Mouse (Mus musculus) ovary, adult 18-20 months (tissue): ENCODE measurements around the gene Eef1akmt3.
"Not testable (repeated sequence)": the region's sequence is repeated elsewhere in the genome, so short reads cannot be mapped to it uniquely, and the experiment has no call there.

Experiments
- DNase-seq: peaks from one replicate; pipeline ENCODE4 v3.0.0; 2022; ENCODE audit warnings: low spot score, mixed read lengths

Eef1akmt3 gene

DNA sequence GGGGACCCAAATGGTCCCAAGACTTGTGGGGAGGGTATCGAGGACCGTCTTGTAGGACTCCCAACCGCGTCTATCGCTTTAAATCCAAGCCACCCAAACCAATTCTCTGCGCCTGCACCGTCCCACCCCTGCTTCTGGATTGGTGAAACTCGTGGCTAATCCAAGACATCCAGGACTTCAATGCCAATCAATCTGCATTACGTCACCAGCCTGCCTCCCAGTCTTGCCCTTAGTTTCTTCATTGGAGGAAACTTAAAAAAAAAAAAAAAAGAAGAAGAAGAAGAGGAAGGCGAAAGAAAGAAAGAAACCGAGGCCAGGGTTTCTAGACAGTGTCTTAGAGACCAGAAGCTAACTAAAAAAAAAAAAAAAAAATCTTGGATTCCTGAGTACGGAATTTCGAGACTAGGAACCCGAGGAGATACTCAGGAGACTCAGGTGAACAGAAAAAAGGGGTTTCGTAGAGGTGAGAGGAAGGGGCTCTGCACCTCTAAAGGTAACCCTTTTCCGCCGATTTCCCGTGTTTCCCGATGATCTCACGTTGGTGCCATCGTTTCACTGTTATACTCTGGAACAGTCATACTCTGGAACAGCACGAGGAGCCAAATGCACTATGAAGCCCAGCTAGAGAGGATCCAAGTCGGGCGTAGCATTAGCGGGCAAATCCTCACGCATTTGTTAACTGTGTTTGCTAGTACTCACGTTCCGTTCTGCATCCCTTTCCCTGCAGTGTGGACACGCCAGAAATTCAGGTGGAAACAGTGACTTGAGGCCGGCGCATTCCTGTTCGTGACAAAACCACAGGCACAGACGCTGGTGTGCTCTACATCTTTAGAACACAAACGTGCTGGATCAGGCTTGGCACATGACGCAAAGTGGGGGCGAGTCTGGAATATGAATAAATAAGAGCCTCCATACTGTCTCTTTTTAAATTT is 29.1 kb upstream of the Eef1akmt3 start, which contains the start of gene Tspan31:
Tspan31 (minus strand) TSS at position 75 of the 932 bp plus-strand sequence.
- DNase-seq: peak; percentile 92

DNA sequence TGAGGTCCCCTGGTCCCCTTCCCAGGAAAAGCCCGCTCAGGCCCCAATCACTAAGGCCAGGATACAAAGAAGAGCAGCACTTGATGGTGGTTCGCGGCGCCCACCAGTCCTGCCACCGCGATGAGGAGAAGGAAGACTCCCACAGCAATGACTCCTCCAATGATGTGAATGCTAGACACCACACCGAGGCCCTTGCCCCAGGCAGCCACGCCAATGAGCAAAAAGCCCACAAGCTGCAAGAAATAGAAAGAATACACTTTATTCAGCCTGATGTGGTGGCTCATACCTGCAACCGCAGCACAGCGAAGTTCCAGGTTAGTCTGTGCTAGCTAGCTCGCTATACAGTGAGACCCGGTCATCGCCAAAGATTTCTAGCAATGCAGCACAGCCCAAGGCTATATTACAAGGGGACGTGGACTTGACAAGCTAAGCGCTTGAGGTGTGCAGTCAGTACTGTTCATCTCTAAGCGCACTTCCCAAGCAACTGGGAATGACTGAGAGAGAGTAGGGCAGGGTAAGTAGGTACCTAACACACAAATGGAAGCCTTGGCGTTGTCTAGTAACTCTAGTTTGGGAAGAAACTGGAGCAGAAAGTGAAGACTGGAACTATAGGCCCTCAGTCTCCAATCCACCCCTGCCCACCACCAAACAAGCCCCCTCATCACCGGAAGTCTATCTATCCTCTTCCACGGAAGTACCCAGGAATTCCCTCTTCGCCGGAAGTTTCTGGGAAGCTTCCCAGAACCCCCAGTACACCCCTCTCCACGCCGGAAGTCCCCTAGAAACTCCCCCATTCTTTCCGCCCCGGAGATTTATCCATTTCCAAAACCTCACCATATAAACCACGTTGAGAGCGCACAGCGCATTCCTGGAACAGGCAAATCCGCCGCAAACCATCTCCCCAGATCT is 28.2 kb upstream of the Eef1akmt3 start:
- no peak for DNase-seq

DNA sequence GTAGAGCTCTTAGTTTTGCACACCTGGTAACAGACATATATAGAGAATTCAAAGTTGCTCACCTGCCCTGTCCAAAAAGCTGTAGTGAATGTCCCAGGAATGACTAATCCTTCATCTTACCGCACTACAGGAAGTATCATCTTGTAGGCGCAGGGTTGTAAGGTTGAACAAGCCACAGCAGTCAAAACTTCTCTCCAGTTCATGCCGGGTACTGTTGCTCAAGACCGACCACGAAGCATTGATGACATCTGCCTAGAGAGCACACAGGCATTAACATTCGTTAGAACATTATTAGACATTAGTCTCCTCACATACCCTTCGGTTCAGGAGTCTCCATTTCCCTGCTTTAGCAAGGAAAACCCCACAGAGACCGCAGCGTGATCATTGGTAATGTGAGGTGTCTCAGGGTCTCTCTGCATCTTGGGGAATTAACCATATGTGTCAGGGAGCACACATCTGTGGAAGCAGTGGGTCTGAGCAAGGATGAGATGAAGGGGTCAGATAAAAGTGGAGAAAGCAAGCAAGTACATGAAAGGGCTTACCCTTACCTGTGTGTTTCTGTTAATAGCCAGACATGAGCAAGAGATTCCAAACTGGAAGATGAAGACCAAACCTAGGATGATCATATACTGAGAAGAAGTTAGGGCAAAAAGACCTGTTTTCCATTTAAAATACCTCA is 27.2 kb upstream of the Eef1akmt3 start:
- no peak for DNase-seq

DNA sequence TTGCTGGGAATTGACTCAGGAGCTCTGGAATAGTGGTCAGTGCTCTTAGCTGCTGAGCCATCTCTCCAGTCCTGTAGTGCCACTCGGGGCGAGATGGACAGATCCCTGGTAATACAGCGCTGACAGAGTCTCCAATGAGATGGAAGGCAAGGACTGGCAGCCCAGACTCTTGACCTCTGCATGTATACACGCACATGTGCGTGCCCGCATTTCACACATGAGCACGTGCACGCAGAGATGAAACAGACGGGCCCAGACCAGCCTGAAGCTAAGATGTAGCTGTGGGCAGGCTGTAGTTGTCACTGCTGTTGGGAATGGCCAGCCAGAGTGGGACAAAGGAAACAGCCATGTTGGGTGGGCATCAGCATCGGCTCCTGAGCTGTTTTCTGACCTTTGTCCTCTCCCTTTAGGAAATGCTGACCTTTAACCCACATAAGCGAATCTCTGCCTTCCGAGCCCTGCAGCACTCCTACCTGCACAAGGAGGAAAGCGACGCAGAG is 25.3 kb upstream of the Eef1akmt3 start:
- no peak for DNase-seq

DNA sequence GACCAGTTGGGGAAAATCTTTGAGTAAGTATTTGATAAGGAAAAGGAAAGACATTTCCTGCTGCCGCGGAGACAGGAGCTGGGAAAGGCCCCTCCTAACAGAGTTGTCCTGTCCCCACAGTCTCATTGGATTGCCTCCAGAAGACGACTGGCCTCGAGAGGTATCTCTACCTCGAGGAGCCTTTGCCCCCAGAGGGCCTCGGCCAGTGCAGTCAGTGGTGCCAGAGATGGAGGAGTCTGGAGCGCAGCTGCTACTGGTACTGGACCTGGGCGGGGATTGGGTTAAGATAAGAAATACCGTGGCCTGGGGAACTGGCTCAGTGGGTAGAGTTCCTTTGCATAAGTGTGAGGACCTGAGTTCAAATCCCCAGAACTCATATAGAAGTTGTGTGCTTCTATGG is 24.7 kb upstream of the Eef1akmt3 start:
- DNase-seq: no peak

DNA sequence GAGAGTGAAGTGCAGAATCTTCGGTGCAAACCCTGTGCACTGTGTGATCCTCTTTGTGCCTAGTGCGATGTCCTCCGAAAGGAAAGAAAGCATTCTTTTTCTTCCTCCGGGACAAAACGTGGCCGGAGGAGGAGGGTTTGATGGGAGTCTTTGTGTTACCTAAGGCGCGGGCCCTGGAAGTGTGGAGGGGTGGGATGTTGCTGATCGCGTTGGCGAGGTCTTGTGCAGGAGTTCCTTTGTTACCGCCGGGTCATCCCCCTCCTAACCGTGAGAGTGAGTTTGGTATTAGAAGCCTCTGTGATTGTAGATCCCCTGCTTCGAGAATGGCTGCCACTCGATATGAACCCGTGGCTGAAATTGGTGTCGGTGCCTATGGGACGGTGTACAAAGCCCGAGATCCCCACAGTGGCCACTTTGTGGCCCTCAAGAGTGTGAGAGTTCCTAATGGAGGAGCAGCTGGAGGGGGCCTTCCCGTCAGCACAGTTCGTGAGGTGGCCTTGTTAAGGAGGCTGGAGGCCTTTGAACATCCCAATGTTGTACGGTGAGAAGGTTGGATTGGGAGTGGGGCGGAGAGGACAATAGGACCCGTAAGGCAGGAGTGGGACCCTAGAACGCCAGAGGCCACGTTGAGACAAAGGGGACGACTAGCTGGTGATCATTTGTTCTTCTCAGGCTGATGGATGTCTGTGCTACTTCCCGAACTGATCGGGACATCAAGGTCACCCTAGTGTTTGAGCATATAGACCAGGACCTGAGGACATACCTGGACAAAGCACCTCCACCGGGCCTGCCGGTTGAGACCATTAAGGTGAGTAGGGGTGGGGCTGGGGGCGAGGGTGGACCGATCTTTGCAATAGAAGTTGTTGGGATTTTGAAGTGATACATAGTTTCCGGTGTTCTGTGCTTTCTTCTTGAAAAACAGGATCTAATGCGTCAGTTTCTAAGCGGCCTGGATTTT is 22.9 kb upstream of the Eef1akmt3 start:
- DNase-seq: no peak

DNA sequence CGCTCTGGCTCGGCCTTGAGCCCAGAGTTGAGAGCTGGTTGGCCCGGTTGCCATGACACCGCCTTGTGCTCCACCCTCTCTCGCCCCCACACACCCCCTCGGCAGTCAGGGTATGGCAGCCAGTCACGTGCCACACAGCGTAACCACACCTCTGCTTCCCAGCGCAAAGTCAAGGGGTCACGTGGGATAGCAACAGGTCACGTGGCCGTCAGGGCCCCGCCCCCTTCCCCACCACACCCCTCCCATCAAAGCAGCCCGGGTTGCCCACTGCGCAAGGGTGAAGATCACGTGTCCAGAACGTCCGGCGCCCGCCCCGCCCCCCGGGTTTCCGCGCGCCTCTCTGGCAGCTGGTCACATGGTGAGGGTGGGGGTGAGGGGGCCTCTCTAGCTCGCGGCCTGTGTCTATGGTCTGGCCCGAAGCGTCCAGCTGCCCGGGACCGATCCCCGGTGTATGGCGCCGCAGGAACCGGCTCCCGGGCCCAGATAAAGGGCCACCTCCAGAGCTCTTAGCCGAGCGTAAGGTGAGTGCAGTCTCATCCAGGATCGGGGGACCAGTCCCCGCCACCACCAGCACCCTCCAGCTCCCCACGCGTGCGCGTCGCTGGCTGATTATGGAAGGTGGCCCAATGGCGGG is 22.0 kb upstream of the Eef1akmt3 start, which contains the start of gene Cdk4:
Cdk4 (plus strand) TSS at position 296 of the 634 bp plus-strand sequence.
- peak; percentile 98 for DNase-seq

DNA sequence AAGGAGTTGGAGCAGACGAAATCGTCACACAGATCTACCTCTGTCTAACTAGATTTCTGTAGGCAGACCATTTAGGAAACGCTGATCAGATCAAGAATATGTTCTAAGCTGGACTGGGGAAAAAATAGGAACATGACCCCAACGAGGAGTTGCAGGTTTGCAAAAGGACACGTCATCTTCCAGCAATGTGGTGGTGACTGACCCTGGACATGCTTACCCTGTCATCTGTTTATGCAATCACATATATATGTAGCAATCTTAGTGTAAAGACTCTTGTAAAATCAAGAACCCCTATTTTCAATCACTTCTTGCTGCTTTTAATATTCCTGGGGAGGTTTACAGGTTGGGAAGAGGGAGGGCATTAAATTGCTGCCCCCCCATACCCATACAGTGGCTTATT is 21.2 kb upstream of the Eef1akmt3 start:
- DNase-seq: no peak

DNA sequence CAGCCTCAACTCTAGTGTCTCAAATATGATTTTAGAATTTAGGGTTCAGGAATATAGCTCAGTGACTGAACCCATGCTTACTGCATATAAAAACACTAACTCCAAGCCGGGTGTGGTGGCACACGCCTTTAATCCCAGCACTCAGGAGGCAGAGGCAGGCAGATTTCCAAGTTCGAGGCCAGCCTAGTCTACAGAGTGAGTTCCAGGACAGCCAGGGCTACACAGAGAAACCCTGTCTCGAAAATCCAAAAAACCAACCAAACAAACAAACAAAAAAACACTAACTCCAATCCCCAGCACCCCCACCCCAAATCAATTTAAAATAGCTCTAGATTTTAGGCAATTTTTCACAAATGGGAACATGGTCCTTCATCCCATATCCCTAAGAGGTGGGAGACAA is 20.8 kb upstream of the Eef1akmt3 start:
- not testable (repeated sequence) for DNase-seq

DNA sequence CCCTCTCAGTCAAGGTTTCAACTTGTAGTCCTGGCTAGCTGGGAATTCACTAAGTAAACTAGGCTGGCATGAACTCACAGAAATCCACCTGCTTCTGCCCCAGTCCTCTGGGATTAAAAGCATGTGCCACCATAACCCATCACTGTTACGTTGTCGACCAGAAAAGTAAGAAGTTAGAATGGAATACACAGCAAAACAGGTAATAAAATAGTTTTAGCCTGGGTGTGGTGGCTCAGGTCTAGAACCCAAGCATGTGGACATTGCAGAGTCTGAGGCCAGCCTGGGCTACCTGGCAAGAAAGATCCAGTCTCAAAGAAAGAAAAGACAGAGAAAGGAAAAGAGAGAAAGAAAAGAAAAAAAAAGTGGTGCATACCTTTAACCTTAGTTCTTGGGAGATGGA is 20.2 kb upstream of the Eef1akmt3 start:
- DNase-seq: no peak

DNA sequence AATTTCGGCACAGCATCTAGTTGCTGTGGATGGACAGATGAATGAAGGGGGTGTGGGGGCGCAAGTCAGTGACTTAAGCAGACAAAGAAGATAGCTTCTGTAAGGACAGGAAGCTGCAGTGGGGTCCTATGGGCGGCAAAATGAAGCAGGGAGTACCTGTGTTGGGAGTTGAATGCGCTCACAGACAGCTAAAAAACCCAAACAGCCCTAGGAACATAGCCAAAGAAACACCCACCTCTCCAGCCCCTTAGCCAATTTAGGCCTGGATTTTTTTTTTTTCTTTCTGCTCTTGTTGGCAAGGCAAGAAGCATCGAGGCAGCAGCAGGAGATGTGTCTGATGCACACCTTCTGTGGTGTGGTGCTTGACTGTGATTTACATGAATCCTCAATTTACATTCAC is 19.8 kb upstream of the Eef1akmt3 start:
- no peak for DNase-seq

DNA sequence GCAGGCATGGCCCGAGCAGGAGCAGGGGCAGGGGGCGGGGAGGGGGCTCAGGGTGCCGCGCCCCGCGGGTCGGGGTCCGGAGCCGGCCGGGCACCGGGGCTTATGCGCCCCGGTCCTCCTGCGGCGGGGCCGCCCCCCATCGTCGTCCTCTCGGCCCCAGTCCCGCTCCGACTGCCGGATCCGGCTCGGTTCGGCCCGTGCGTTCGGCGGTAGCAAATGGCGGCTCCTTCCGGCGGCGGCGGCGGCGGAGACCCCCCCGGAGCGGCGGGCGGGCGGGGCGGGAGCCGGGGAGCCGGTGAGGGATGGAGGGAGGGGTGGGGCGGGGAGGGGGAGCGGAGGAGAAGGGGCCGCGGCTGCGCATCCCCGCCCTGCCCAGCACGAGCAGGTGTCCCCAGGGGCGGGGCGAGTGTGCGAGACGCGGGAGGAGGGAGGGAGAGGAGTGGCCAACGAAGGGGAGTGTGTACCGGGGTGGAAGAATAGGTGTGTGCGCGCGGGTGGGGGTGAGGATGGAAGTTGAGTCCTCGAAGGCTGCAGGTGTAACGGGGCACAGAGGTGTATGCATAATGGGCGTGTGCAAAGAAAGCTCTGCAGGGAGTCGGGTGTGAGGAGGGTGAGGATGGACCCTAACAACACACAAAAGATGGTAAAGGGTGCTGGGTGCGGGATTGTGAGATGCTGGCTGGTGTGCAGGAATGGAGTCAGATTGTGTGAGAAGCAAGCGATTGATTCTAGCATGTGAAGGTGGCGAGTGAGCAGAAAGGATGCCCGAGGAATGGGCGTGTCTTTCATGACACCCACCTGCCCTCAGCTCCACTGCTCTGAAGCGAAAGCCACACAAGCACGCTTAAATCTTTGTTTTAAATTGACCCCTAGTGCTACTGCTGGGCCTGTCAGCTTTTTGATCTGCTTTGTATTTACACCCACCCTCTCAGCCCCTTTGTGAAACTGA is 18.9 kb upstream of the Eef1akmt3 start, which contains the start of gene March9:
March9 (minus strand) TSS at position 217 of the 949 bp plus-strand sequence.
- peak; percentile 71 for DNase-seq

DNA sequence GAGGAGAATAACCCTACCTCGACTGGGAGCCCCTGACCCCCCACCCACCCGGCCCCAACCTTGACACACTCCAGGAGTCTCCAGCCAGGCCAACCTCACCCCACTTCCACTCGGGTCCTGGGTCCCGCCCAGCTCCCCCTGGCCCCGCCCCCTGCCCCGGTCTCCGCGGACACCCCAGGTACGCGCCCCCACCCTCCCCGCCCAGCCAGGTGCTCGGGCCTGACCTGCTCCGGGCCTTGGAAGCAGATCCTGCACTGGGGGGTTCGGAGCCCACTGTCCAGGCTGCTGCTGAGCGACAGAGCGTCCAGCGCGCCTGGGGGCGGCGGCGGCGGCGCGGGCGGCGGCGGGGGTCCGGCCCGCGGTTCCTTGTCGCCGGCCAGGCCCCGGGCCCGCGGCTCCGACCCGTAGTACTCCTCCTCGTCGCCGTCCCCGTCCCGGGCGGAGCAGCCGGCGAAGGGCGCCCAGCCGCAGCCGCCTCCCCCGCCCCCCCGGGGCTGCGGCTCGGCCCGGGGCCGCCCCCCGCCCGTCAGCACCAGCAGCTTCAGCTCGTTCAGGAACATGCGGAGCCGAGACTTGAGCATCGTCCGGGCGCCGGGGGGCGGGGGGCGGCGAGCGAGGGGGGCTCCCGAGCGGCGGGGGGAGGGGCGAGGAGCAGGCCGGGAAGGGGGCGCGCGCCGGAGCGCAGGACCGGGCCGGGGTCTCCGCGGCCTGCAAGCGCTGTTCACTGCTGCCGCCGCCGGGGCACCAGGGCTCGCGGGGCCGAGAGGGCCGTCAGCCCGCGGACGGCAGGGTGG is 18.1 kb upstream of the Eef1akmt3 start:
- no peak for DNase-seq

DNA sequence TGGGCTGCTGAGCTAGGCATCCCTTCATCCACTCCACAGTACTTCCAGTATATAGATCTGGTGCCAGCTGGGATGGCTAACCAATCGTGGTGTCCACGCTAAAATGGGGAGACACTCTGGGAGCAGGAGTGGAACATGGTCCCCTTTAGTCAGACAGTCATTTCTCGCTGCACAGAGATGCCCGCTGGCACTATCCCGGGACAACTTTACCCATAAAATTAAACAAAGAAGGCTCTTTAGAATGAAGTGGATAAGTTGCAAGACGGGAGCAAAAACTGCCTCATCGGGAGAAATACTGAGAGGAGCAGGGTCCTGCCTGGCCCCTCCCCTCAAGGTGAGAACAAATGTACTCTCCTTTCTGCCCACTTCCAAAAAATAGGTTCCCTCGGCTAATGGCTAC is 17.4 kb upstream of the Eef1akmt3 start:
- no peak for DNase-seq

DNA sequence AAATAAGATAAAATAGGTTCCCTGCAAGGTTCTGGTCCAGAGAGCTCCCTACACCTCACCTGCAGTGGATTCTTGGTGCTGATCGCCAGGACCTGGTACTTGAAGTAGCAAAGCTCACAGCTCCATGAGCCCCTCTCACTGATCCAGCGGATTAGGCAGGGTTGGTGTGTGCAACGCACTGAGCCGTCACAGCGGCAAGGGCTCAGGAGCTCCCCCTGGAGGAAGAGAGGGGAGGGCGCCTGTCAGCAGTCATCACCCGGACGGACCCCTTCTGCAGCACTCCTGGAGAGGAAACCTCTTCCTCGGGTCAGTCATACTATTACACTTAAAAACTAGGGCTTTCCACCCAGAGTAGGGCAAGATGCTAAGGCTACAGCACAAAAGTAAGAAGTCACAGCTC is 16.8 kb upstream of the Eef1akmt3 start:
- peak; percentile 48 for DNase-seq

DNA sequence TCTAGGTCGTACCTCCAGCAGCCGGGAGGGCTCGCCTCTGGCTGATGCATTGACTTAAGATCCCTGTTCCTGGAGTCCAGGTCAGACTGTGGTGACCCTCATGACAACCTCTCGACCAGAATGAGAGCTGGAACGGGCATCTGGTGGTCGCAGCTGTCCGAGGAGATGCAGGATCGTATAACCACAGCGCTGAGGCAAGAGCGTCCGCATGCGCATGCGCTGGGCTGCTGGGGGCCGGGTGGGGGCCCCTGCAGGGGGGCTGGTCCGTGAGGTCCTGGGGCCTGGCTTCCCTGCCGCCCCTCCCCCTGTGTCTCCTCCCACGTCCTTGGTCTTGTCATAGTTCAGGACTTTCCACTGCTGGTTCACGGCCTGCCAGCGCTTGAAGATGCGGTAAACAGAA is 15.2 kb upstream of the Eef1akmt3 start:
- no peak for DNase-seq

DNA sequence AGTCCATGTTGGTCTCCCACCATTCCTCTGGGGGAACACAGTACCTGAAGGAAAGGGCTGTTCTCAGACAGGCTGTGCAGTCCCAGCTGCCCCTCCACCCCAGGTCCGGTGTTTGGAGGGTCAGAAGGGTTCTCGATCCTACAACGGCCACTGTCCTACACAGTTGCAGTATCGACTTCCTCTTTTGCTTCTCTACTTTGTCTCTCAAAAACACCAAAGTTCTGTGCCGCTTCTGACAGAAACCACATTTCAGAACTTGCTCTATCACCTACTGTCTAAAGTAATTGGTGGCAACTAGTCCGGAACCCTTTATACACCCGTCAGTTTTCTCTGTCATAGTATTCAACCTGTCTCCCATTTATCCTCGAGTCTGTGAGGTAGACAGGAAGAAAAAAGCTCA is 14.1 kb upstream of the Eef1akmt3 start:
- DNase-seq: no peak

DNA sequence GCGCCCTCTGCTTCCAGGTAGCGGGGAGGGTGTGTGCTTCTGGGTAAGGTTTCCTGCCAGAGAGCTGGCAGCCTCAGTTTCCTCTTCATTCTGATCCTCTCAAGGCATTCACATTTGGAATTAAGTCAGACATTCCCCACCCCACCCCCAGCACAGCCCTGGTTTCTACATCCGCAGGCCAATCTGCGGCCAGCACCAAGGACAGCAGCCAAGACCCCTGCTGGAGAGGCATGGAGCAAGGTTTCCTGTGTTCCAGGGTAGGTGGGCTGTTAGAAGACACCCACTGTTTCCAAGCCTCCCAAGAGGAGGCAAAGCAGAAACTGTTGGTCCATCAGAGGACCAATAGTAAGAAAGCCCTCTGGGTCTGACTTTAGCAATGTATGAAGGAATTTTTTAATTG is 13.3 kb upstream of the Eef1akmt3 start:
- no peak for DNase-seq
